Mouse (Mus musculus): ENCODE measurements around the gene Shb.

- TF ChIP-seq EP300 (IDR thresholded peaks at IDR 0.05; ENCODE audit: low read depth) = no peak
- TF ChIP-seq CTCF (IDR thresholded peaks at IDR 0.05; ENCODE audit: low read depth) = peak; percentile 51
Measured at GRCm38 (mm10) chr4:45426724-45427457, 105.4 kb downstream of the Shb start.

Measured in liver, postnatal 0 days (tissue).